Comparison of ENCODE assay signal across 8 mouse cellular contexts in the genomic region with DNA sequence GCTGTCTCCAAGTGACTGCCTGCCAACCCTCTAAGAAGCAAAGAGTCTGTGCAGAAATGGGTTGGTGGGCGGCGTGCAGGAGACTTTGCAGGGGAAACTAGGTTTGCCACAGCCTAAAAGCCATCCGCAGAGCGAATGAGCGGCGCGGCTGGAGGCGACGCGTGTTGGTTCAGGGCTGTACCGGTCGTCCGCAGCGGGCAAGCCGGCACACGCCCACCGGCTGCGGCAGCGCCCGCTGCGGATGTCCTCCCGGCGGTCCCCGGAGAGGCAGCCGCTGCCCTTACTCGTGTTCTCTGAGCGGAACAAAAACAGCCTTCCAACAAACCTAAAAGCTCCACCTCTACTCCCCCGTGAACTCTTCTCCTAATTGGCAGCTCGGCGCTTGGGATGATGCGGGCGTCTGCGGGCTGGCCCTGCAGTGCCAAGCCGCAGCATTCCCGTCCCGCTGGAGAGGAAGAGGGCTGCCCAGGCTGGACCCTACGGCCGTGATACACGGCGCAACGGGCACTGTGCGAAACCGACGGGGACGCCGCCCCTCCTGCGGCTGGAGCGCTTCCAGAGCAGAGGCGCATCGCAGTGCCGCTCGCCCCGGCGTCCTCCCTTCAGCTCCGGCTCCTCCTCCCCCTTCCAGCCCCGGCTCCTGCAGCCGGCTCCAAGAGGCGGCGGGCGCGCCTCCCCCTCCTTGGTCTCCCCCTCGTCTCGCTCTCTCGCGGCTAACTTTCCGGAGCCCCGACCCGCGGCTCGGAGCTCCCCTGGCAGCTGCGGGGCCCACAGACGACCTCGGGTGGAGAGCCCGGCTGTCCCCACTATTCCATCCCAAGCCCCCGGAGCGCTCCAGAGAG. TPM values are rescaled to one million over a fixed set of nuclear protein-coding genes. Genes with fewer than 3 reads are reported as not detected.
A peak's percentile ranks its signal among the peaks of the same experiment; 100 is the strongest.
DNase-seq lines count a peak whose midpoint lies in the region; ATAC-seq and TF ChIP-seq lines count a peak whose summit lies in the region.

Gene Scn4b, plus strand, starts transcription at position 205 of the 842 bp plus-strand sequence.

- no peak for TF ChIP-seq CTCF in brain, embryonic 14.5 days (IDR thresholded peaks at IDR 0.05; ENCODE audit: borderline replicate concordance, extremely low read depth, insufficient read depth, insufficient read length)

- no peaks in the 10 kb centered on the region for H3K9me3 ChIP-seq in intestine, embryonic 15.5 days
- no peaks in the 10 kb centered on the region for H3K9me3 ChIP-seq in liver, embryonic 12.5 days (replicated peaks)

- no peaks in the 10 kb centered on the region for H3K36me3 ChIP-seq in intestine, embryonic 15.5 days
- no peaks in the 10 kb centered on the region for H3K36me3 ChIP-seq in liver, embryonic 12.5 days

- H3K27ac ChIP-seq in intestine, embryonic 15.5 days: no peak within 1 kb of the TSS
- peak within 1 kb of the TSS; percentile 23; the same call in 1 of the 2 replicates for H3K27ac ChIP-seq in liver, embryonic 12.5 days

- H3K9ac ChIP-seq in intestine, embryonic 15.5 days: 0 out of 2 replicates have a peak within 1 kb of the TSS, but pooled peaks have one; percentile 11
- no peak within 1 kb of the TSS for H3K9ac ChIP-seq in liver, embryonic 12.5 days

- under 1% methylated on average over 75 of the region's 76 CpGs for WGBS in intestine, embryonic 15.5 days
- WGBS in liver, embryonic 12.5 days (ENCODE audit: insufficient replicate concordance): 1% methylated on average over 76 of the region's 76 CpGs

- no peak for TF ChIP-seq POLR2A in brain, embryonic 14.5 days (IDR thresholded peaks at IDR 0.05; ENCODE audit: borderline replicate concordance, extremely low read depth, insufficient read depth, insufficient read length, poor library complexity, severe bottlenecking)

- H3K4me2 ChIP-seq in intestine, embryonic 15.5 days (replicated peaks): peak within 1 kb of the TSS; percentile 87
- peak within 1 kb of the TSS; percentile 63 for H3K4me2 ChIP-seq in liver, embryonic 12.5 days

- peak; percentile 65 for ATAC-seq in intestine, embryonic 15.5 days
- ATAC-seq in liver, embryonic 12.5 days: no peak
- ATAC-seq in megakaryocyte progenitor cell, adult 5-6 weeks (replicated peaks; ENCODE audit: poor library complexity): no peak

- H3K4me1 ChIP-seq in intestine, embryonic 15.5 days (replicated peaks): peaks cover 21% of the 10 kb centered on the region
- H3K4me1 ChIP-seq in liver, embryonic 12.5 days: peaks cover 11% of the 10 kb centered on the region; the same call in 1 of the 2 replicates

- intact Hi-C loops in gastrocnemius, postnatal 36 days (cut with DNase I): no loop called here

- H3K27me3 ChIP-seq in intestine, embryonic 15.5 days (replicated peaks): peaks cover 65% of the 10 kb centered on the region
- peaks cover 100% of the 10 kb centered on the region for H3K27me3 ChIP-seq in liver, embryonic 12.5 days (replicated peaks)

- peak; percentile 47 to 72 for DNase-seq in left cerebral cortex, adult 18-20 months (ENCODE audit: low spot score in 2 of 2)
- DNase-seq in left cerebral cortex, adult 9 months (ENCODE audit: low spot score in 2 of 2): no peak
- peak; percentile 70 for DNase-seq in brain, embryonic 14.5 days (ENCODE audit: low read depth)
- peak; percentile 50 to 51 for DNase-seq in gastrocnemius, postnatal 36 days
- DNase-seq in retina, embryonic 14.5 days (ENCODE audit: low spot score): peak; percentile 53

- H3K4me3 ChIP-seq in intestine, embryonic 15.5 days (replicated peaks): peak within 1 kb of the TSS; percentile 40
- H3K4me3 ChIP-seq in liver, embryonic 12.5 days: peak within 1 kb of the TSS; percentile 48

RNA-seq across cellular contexts. Expression of gene Scn4b, which starts in this region (rescaled TPM):
- total RNA-seq in left cerebral cortex, adult 18-20 months (2021): 10 to 100 TPM; 87.0 to 91.4 TPM
- polyA plus RNA-seq in brain, embryonic 14.5 days (2012; rRNA removed): 0.16 and 0.23 TPM in 2 replicates
- total RNA-seq in gastrocnemius, postnatal 36 days (2021): 100 to 1,000 TPM; 209 to 240 TPM
- polyA plus RNA-seq in intestine, embryonic 15.5 days (2015; fragmentation: Nextera tagmentation; extraction: Ambion mirVana): 0.11 and 0.13 TPM in 2 replicates
- polyA plus RNA-seq in liver, embryonic 12.5 days (2016; fragmentation: Nextera tagmentation; extraction: Ambion mirVana): 0.25 and 0.33 TPM in 2 replicates
- not detected in 2 replicates for total RNA-seq in megakaryocyte progenitor cell, adult 5-6 weeks (2015)
- total RNA-seq in megakaryocyte progenitor cell, adult 5-6 weeks (2017): not detected in 2 replicates

Comparison
In these comparisons a context has a peak if more than half of its experiments do, and no peak if none do; other contexts are left out.
1. RNA of gene Scn4b (total RNA-seq): 209 to 240 TPM in gastrocnemius, postnatal 36 days and 87.0 to 91.4 TPM in left cerebral cortex, adult 18-20 months; not detected in megakaryocyte progenitor cell, adult 5-6 weeks; every median in the first group is over 10 times any median in the second.
2. DNase-seq: peak in left cerebral cortex, adult 18-20 months (2 of 2), gastrocnemius, postnatal 36 days (2 of 2) and retina, embryonic 14.5 days (single experiment); none in left cerebral cortex, adult 9 months (0 of 2).
3. Peak in DNase-seq in brain, embryonic 14.5 days; RNA of the gene not detected or under 1 TPM.
4. Peak in ATAC-seq, H3K4me3 ChIP-seq, H3K9ac ChIP-seq and H3K4me2 ChIP-seq in intestine, embryonic 15.5 days; RNA of the gene not detected or under 1 TPM.